Mouse (Mus musculus): ENCODE results near the gene Gal3st4. TPM values are rescaled to one million over a fixed set of nuclear protein-coding genes. Genes with fewer than 3 reads are reported as not detected.

Gal3st4 gene
- polyA plus RNA-seq, 1 experiment from 2014 or later = 0.92 TPM

DNA sequence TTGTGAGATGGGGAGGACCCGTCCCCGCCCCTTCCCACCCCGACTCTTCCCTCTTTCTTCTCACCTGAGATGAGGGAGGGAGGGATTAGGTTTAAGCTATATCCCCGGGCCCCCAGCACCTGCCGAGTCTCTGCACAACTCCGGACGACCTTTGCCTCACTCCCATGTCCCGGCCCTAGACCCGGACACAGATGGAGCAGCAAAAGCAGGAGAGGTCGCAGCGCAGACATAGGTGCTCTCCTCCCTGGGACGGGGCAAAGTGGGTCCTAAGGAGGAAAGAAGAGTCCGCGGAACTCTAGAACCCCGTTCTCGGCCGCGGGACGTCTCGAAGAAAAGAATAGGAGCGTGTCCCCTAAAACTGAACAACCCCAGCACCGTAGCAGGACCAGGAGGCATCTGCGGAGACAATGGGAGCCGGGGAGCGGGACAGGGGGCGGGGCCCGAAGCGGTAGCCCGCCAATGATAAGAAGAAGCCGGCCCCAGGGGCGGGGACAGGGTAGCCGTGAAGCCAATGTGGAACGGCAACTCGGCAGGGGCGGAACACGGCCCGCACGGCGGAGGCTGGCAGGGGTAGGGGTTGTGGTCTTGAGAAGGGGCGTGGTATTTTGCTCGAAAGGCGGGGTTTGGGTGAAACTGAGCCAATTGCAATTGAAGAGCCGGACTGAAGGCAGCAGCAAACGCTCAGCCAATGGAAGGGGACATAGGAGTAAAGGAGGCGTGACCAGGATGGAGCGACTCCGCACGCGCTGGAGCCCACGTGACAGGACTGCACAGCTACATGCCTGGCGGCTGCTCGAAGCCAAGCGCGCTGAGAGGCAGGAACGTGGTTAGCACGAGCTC, 7.2 kb upstream of the Gal3st4 start, which contains the start of the genes Gm43720, Gpc2 and Stag3:
Gene Gm43720, minus strand, starts transcription at position 374 of the 840 bp plus-strand sequence.
Gene Gpc2, minus strand, starts transcription at position 421 of the 840 bp plus-strand sequence.
Gene Stag3, plus strand, starts transcription at position 656 of the 840 bp plus-strand sequence.
- peak within 1 kb of the TSS; percentile 67 for H3K9ac ChIP-seq (ENCODE audit: low read depth, low read length)
- WGBS = under 1% methylated on average over 56 of the region's 56 CpGs
- no peak within 1 kb of the TSS for H3K27ac ChIP-seq (ENCODE audit: low read length)
- peak within 1 kb of the TSS; percentile 69 for H3K4me2 ChIP-seq (ENCODE audit: low read depth, low read length)
- H3K36me3 ChIP-seq (ENCODE audit: control insufficient read depth, insufficient read depth, low read length) = no peaks in the 10 kb centered on the region
- peak within 1 kb of the TSS; percentile 59 for H3K4me3 ChIP-seq (ENCODE audit: low read length)
- peaks cover 10% of the 10 kb centered on the region for H3K4me1 ChIP-seq (ENCODE audit: control insufficient read depth, insufficient read depth, low read length)
- peaks cover 9% of the 10 kb centered on the region for H3K9me3 ChIP-seq (ENCODE audit: control insufficient read depth, low read length)
- ATAC-seq = peak; percentile 99
- H3K27me3 ChIP-seq (replicated peaks; ENCODE audit: control insufficient read depth, insufficient read depth, low read length) = no peaks in the 10 kb centered on the region

DNA sequence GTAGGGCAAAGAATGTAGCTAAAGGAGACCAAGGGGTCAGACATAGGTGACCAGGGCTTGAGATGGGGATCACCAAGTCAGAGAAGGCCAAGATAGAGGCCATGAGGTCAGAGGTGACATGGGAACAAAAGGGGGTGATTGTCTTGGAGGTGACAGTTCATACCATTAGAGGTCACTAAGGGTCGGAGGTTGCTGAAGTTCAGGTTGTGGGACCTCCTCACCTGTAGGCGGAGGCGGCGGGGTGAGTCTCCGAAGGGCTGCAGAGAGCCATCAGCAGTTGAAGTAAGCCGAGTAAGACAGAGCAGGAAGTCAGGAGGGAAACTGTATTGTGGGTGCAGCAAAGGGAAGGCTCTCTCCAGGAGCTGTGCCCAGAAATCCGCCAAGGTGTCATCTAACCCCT, 5.4 kb upstream of the Gal3st4 start:
- 87% methylated on average over 7 of the region's 7 CpGs for WGBS
- Histone ChIP-seq H3K4me3 (ENCODE audit: low read length) (no peak overlapping the region), H3K9ac (ENCODE audit: low read depth, low read length) (no peak overlapping the region), H3K4me1 (ENCODE audit: control insufficient read depth, insufficient read depth, low read length) (peaks cover 10% of the 10 kb centered on the region), H3K4me2 (ENCODE audit: low read depth, low read length) (no peak overlapping the region), H3K27me3 (replicated peaks; ENCODE audit: control insufficient read depth, insufficient read depth, low read length) (no peaks in the 10 kb centered on the region), H3K36me3 (ENCODE audit: control insufficient read depth, insufficient read depth, low read length) (no peaks in the 10 kb centered on the region), H3K9me3 (ENCODE audit: control insufficient read depth, low read length) (peaks cover 9% of the 10 kb centered on the region), H3K27ac (ENCODE audit: low read length) (no peak overlapping the region)
- ATAC-seq = no peak

DNA sequence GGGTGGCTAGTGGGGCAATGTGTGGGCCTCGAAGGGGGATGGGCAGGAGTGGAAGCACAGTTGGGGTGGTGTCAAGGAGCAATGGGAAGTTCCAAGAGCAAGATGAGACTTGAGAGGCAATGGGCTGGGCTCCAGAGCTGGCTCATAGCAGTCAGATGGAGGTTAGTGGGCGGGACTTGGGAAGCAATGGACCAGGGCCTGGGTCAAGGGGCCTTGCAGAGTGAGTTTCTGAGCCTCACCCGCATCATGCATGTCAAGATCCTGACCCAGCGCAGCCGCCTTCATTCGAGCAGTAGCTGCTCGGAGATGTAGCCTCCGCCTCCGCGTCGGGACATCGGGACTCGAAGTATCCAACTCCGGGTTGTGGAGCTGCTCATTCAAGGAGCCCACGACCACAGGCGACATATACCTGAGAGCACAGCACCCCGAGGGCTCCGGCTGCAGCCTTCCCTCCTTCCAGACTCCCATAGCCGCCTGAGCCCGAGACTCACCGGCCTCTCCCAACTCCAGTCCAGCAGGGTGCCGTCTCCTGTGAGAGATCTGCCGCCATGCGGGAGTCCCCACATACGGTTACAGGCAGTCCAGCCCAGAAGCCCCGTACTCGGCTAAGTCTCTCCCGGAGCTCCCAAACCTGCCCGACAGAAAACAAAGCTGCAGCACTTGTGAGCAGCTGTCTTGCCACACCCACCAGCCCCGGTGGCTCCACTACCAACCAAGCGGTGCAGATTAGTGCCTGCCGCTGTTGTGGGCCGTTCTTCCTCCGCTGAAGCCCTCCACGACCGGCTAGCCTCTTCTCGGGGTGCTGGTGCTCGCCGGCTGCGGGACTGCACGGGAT, 2.8 kb upstream of the Gal3st4 start:
- peak overlapping the region; percentile 34 for H3K9ac ChIP-seq (ENCODE audit: low read depth, low read length)
- WGBS = 39% methylated on average over 41 of the region's 41 CpGs
- H3K27ac ChIP-seq (ENCODE audit: low read length) = no peak overlapping the region

DNA sequence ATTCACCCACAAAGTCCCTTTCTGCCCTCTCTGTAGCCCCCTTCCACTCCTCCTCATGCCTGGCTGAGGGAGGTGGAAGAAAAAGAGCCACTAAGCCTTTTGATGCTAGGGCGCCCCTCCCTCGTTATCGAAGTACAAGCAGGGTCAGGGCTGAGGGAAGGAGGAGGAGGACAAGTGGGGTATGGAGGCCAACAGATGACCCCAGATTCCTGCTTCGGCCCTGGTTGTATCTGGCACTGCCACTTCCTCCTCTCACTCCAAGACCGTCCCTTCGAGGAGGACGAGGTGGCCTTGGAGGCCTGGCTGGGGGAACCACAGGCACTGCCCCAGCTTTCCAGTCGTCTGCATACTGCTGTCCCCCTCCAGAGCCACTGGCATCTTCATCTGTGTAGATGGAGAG, 1.5 kb upstream of the Gal3st4 start:
- no peak overlapping the region for H3K4me3 ChIP-seq (ENCODE audit: low read length)
- ATAC-seq = no peak
- peaks cover 6% of the 10 kb centered on the region for H3K4me1 ChIP-seq (ENCODE audit: control insufficient read depth, insufficient read depth, low read length)
- H3K9me3 ChIP-seq (ENCODE audit: control insufficient read depth, low read length) = no peaks in the 10 kb centered on the region
- H3K36me3 ChIP-seq (ENCODE audit: control insufficient read depth, insufficient read depth, low read length) = no peaks in the 10 kb centered on the region
- H3K27ac ChIP-seq (ENCODE audit: low read length) = no peak overlapping the region
- H3K27me3 ChIP-seq (replicated peaks; ENCODE audit: control insufficient read depth, insufficient read depth, low read length) = no peaks in the 10 kb centered on the region
- no peak overlapping the region for H3K9ac ChIP-seq (ENCODE audit: low read depth, low read length)
- H3K4me2 ChIP-seq (ENCODE audit: low read depth, low read length) = no peak overlapping the region
- 70% methylated on average over 8 of the region's 8 CpGs for WGBS

More for the DNA sequence above, 2.8 kb upstream of the Gal3st4 start:
- 0 out of 2 replicates have a peak overlapping the region, but pooled peaks have one; percentile 2 for H3K4me3 ChIP-seq (ENCODE audit: low read length)
- no peak for ATAC-seq
- H3K36me3 ChIP-seq (ENCODE audit: control insufficient read depth, insufficient read depth, low read length) = no peaks in the 10 kb centered on the region
- H3K27me3 ChIP-seq (replicated peaks; ENCODE audit: control insufficient read depth, insufficient read depth, low read length) = no peaks in the 10 kb centered on the region
- peaks cover 9% of the 10 kb centered on the region for H3K4me1 ChIP-seq (ENCODE audit: control insufficient read depth, insufficient read depth, low read length)
- peak overlapping the region; percentile 41 for H3K4me2 ChIP-seq (ENCODE audit: low read depth, low read length)
- H3K9me3 ChIP-seq (ENCODE audit: control insufficient read depth, low read length) = peaks cover 2% of the 10 kb centered on the region

DNA sequence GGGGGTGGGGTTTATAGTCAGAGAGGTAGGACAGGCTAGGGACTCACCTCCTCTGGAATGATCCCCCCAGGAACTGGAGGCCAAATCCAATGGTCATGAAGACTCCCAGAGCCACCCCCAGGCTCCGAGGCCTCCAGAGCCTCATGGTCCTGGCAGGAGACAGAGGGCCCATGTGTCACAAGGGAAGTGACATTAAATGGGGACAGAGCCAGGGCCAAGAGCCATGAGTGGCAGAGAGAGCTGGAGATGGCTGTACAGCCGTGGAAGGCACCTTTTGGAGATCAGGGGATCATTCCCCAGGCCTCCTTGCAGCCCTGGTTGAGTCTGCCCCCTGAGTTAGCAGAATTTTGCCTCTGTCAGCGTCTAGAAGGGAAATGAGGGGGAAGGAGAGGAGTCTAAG, 1.4 kb downstream of the Gal3st4 start:
- no peak for ATAC-seq
- H3K36me3 ChIP-seq (ENCODE audit: control insufficient read depth, insufficient read depth, low read length) = no peaks in the 10 kb centered on the region
- no peaks in the 10 kb centered on the region for H3K9me3 ChIP-seq (ENCODE audit: control insufficient read depth, low read length)
- H3K4me3 ChIP-seq (ENCODE audit: low read length) = no peak overlapping the region
- H3K4me1 ChIP-seq (ENCODE audit: control insufficient read depth, insufficient read depth, low read length) = peaks cover 6% of the 10 kb centered on the region
- 62% methylated on average over 3 of the region's 3 CpGs for WGBS
- H3K27ac ChIP-seq (ENCODE audit: low read length) = no peak overlapping the region
- no peak overlapping the region for H3K4me2 ChIP-seq (ENCODE audit: low read depth, low read length)
- no peaks in the 10 kb centered on the region for H3K27me3 ChIP-seq (replicated peaks; ENCODE audit: control insufficient read depth, insufficient read depth, low read length)
- H3K9ac ChIP-seq (ENCODE audit: low read depth, low read length) = no peak overlapping the region

DNA sequence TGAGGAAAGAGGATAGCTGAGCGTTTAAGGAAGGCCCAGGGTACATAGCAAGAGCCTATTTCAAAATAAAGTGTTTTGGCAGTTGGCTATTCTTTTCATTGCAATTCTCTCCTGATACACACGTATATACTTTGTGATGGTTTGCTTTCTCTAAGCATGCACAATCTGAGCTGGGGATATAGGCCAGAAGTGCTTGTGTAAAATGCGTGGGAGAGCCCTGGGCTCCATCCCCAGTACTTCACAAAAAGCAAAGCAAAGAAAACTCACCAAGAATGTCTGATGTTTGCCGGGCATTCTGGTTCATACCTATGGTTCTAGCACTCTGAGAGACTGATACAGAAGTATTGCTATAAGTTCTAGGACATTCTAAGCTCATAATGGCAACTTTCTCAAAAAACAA, 3.7 kb downstream of the Gal3st4 start:
- no peak overlapping the region for H3K9ac ChIP-seq (ENCODE audit: low read depth, low read length)
- 79% methylated on average over 4 of the region's 4 CpGs for WGBS
- H3K27ac ChIP-seq (ENCODE audit: low read length) = no peak overlapping the region
- no peak overlapping the region for H3K4me2 ChIP-seq (ENCODE audit: low read depth, low read length)
- H3K9me3 ChIP-seq (ENCODE audit: control insufficient read depth, low read length) = no peaks in the 10 kb centered on the region
- H3K4me3 ChIP-seq (ENCODE audit: low read length) = no peak overlapping the region
- no peaks in the 10 kb centered on the region for H3K36me3 ChIP-seq (ENCODE audit: control insufficient read depth, insufficient read depth, low read length)
- no peak for ATAC-seq
- H3K4me1 ChIP-seq (ENCODE audit: control insufficient read depth, insufficient read depth, low read length) = no peaks in the 10 kb centered on the region
- H3K27me3 ChIP-seq (replicated peaks; ENCODE audit: control insufficient read depth, insufficient read depth, low read length) = no peaks in the 10 kb centered on the region

DNA sequence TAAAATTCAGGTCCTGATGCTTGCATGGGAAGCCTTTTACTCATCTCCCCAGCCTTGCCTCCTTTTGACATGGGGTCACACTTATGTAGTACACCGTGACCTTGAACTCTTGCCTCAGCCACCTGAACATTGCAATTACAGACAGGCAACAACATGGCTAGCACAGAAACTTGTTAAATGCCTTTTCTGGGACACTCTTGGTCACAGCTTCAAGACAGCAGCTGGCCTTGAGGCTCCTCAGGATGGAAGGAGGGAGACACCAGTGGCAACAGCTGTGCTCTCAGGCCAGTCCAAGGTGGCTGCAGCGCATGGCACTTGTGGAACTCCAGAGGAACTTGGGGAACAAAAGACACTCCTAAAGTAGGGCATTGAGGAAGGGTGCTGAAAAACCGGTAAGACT, 5.5 kb downstream of the Gal3st4 start:
- 89% methylated on average over 3 of the region's 3 CpGs for WGBS
- no peak overlapping the region for H3K27ac ChIP-seq (ENCODE audit: low read length)
- no peaks in the 10 kb centered on the region for H3K27me3 ChIP-seq (replicated peaks; ENCODE audit: control insufficient read depth, insufficient read depth, low read length)
- H3K4me1 ChIP-seq (ENCODE audit: control insufficient read depth, insufficient read depth, low read length) = peaks cover 10% of the 10 kb centered on the region
- H3K9me3 ChIP-seq (ENCODE audit: control insufficient read depth, low read length) = no peaks in the 10 kb centered on the region
- H3K4me3 ChIP-seq (ENCODE audit: low read length) = no peak overlapping the region
- H3K36me3 ChIP-seq (ENCODE audit: control insufficient read depth, insufficient read depth, low read length) = no peaks in the 10 kb centered on the region
- ATAC-seq = no peak
- H3K9ac ChIP-seq (ENCODE audit: low read depth, low read length) = no peak overlapping the region
- H3K4me2 ChIP-seq (ENCODE audit: low read depth, low read length) = no peak overlapping the region

DNA sequence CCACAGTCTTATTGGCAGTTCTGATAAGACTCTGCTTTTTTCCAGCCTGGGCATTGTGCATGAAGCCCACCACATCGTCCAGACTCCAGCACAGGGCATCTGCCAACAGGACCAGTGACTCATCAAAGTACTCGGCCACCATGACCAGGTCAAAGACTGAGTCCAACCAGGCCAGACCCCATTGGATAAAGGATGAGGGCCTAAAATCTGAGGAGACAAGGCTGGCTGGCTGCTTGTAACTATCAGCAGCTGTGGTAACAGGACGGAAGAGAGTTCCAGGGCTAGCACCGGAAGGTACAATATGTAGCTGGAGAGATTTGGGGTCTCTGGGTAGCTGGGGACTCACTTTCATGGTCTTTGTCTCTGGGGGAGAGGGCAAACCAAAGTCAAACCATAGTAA, 6.9 kb downstream of the Gal3st4 start:
- peaks cover 6% of the 10 kb centered on the region; the same call in 1 of the 2 replicates for H3K36me3 ChIP-seq (ENCODE audit: control insufficient read depth, insufficient read depth, low read length)
- H3K4me2 ChIP-seq (ENCODE audit: low read depth, low read length) = no peak overlapping the region
- no peak overlapping the region for H3K4me3 ChIP-seq (ENCODE audit: low read length)
- no peak overlapping the region for H3K9ac ChIP-seq (ENCODE audit: low read depth, low read length)
- no peak overlapping the region for H3K27ac ChIP-seq (ENCODE audit: low read length)
- WGBS = 97% methylated on average over 4 of the region's 4 CpGs
- H3K9me3 ChIP-seq (ENCODE audit: control insufficient read depth, low read length) = no peaks in the 10 kb centered on the region
- ATAC-seq = no peak
- H3K4me1 ChIP-seq (ENCODE audit: control insufficient read depth, insufficient read depth, low read length) = peaks cover 12% of the 10 kb centered on the region
- no peaks in the 10 kb centered on the region for H3K27me3 ChIP-seq (replicated peaks; ENCODE audit: control insufficient read depth, insufficient read depth, low read length)

DNA sequence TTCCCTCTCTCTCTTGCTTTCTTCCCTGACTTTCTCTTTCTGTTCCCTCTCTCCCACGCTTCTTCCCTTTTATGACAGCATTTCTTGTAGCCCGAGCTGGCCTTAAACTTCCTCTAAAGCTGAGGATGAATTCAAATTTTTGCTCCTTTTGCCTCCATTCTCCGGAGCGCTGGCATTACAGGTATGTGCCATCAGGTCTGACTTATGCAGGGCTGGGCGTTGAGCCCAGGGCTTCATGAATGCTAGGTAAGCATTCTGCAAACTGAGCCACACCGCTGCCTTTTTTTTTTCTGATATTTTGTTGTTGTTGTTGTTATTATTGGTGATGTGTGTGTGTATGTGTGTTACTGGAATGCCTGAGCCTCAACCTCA, 8.4 kb downstream of the Gal3st4 start:
- peaks cover 19% of the 10 kb centered on the region for H3K4me1 ChIP-seq (ENCODE audit: control insufficient read depth, insufficient read depth, low read length)
- no peak for ATAC-seq
- no peaks in the 10 kb centered on the region for H3K9me3 ChIP-seq (ENCODE audit: control insufficient read depth, low read length)
- H3K27me3 ChIP-seq (replicated peaks; ENCODE audit: control insufficient read depth, insufficient read depth, low read length) = no peaks in the 10 kb centered on the region
- H3K9ac ChIP-seq (ENCODE audit: low read depth, low read length) = peak overlapping the region; percentile 89
- peaks cover 16% of the 10 kb centered on the region for H3K36me3 ChIP-seq (ENCODE audit: control insufficient read depth, insufficient read depth, low read length)
- H3K27ac ChIP-seq (ENCODE audit: low read length) = 0 out of 2 replicates have a peak overlapping the region, but pooled peaks have one; percentile 1
- WGBS = 10% methylated on average over 6 of the region's 6 CpGs
- peak overlapping the region; percentile 99 for H3K4me2 ChIP-seq (ENCODE audit: low read depth, low read length)
- peak overlapping the region; percentile 86 for H3K4me3 ChIP-seq (ENCODE audit: low read length)
